Mouse (Mus musculus) limb, embryonic 14.5 days (tissue): ENCODE data around the gene Mbnl2. TPM values are rescaled to one million over a fixed set of nuclear protein-coding genes. Genes with fewer than 3 reads are reported as not detected.

Experiments
- ATAC-seq: fragments of 200-750 bp; cut with Nextera tagmentation; 2 replicates; pipeline ENCODE4 v1.8.0; 2017; ENCODE audit warnings: low read depth, moderate number of reproducible peaks, moderate TSS enrichment; ENCODE audit not compliant: low FRiP score
- DNase-seq: peaks from one replicate; pipeline ENCODE4 v3.0.0-alpha.2; 2015; ENCODE audit warnings: low spot score
- H3K27ac ChIP-seq: fragments of 300-500 bp; sonication (generic); replicated peaks from 2 replicates; pipeline ENCODE4 v1.5.1; 2014; ENCODE audit warnings: low read depth, mild to moderate bottlenecking, low read length, moderate library complexity, mixed read lengths
- H3K27me3 ChIP-seq: fragments of 300-500 bp; sonication (generic); 2 replicates; pipeline ENCODE4 v1.6.1; 2014; ENCODE audit warnings: low read length, mixed read lengths; ENCODE audit not compliant: control insufficient read depth, insufficient read depth
- H3K36me3 ChIP-seq: fragments of 300-500 bp; sonication (generic); 2 replicates; pipeline ENCODE4 v1.6.1; 2014; ENCODE audit warnings: mild to moderate bottlenecking, low read length, moderate library complexity, mixed read lengths; ENCODE audit not compliant: control insufficient read depth, insufficient read depth
- H3K4me1 ChIP-seq: fragments of 300-500 bp; sonication (generic); 2 replicates; pipeline ENCODE4 v1.6.1; 2014; ENCODE audit warnings: antibody characterized with exemption, low read length, mixed read lengths; ENCODE audit not compliant: control insufficient read depth, insufficient read depth
- H3K4me2 ChIP-seq: fragments of 300-500 bp; sonication (generic); replicated peaks from 2 replicates; pipeline ENCODE4 v1.6.1; 2014; ENCODE audit warnings: low read depth, mild to moderate bottlenecking, low read length, moderate library complexity; ENCODE audit not compliant: severe bottlenecking
- H3K4me3 ChIP-seq: fragments of 300-500 bp; sonication (generic); replicated peaks from 2 replicates; pipeline ENCODE4 v1.5.1; 2014; ENCODE audit warnings: low read length
- H3K9ac ChIP-seq: fragments of 300-500 bp; sonication (generic); 2 replicates; pipeline ENCODE4 v1.6.1; 2014; ENCODE audit warnings: mild to moderate bottlenecking, low read depth, low read length, moderate library complexity; ENCODE audit not compliant: severe bottlenecking
- H3K9me3 ChIP-seq: fragments of 300-500 bp; sonication (generic); 2 replicates; pipeline ENCODE4 v1.6.1; 2016; ENCODE audit warnings: low read length; ENCODE audit not compliant: control insufficient read depth
- POLR2A ChIP-seq: fragments of 200-500 bp; IDR thresholded peaks from 2 replicates; pipeline ENCODE4 v1.8.0; 2012; ENCODE audit warnings: inconsistent platforms, mild to moderate bottlenecking, moderate library complexity, borderline replicate concordance; ENCODE audit not compliant: insufficient read depth, insufficient read length; ENCODE audit errors: extremely low read depth
- WGBS: fragments of 180-500 bp; shearing (Covaris S2); extraction: QIAGEN DNeasy Blood & Tissue Kit; methylation state at CpG from one replicate; pipeline ENCODE4 v1.1.7; 2014; 5-methylcytosine and 5-hydroxymethylcytosine counted together
- polyA plus RNA-seq, 2 experiments: library from polyadenylated mRNA; depleted of rRNA in 1 of 2; stranded (reverse) in 1 of 2; unstranded in 1 of 2; fragments of >200 nt; fragmentation: Nextera tagmentation in 1 of 2; extraction: Ambion mirVana in 1 of 2; gene quantifications; 2 replicates each; pipeline versions ENCODE4 v1.2.1 to v1.2.3; 2012 to 2014

Gene Mbnl2
- polyA plus RNA-seq, 2 experiments = 109 to 161 TPM

DNA sequence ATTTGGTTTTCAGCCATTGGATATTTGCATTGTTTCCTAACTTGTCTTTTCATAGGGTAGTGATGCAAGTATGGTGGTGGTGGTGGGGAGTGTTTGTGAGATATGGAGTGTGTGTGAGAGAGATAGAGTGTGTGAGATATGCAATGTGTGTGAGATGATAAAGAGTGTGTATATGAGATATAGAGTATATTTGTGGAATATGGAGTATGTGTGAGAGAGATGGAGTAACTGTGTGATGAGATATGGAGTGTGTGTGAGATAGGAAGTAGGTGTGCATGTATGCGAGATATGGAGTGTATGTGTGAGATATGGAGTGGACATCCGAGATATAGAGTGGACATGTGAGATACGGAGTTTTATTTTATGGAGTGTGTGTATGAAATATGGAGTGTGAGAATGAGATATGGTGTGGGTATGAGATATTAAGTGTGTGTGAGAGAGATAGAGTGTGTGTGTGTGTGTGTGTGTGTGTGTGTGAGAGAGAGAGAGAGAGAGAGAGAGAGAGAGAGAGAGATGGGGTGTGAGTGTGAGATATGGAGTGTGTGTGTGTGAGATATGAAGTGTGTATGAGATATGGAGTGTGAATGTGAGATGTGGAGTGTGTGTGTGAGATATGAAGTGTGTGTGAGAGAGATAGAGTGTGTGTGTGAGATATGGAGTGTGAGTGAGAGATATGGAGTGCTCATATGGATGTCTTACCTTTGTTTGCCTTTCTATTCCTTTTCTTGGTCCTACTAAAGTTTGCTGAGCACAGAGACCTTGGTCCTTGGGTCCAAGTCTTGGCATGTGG is 188.7 kb downstream of the Mbnl2 start:
- TF ChIP-seq POLR2A = no peak
- no peak overlapping the region for H3K9ac ChIP-seq
- no peak overlapping the region for H3K27ac ChIP-seq
- no peaks in the 10 kb centered on the region for H3K9me3 ChIP-seq
- no peak overlapping the region for H3K4me3 ChIP-seq
- H3K27me3 ChIP-seq = no peaks in the 10 kb centered on the region
- no peaks in the 10 kb centered on the region for H3K36me3 ChIP-seq
- 87% methylated on average over 3 of the region's 3 CpGs for WGBS
- no peak for DNase-seq
- ATAC-seq = no peak
- no peaks in the 10 kb centered on the region for H3K4me1 ChIP-seq
- no peak overlapping the region for H3K4me2 ChIP-seq

DNA sequence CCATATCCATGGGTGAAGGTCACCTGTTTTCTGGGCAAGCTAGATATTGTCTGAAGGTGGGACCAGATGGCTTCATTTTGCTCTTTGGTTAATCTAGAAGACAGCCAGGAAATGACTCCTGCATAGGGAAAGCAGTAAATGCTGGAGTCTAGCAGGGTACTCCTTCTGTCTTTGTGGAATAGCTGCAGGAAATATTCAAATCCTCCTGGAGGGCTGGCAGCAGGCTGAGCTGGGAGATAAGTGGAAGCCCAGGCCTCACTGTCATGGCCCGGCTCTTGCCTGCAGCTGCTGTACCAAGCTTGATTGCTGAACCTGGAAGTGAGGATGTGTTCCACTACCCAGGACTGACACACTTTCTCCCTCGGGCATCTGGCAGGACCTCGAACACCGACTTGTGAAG is 191.3 kb downstream of the Mbnl2 start:
- H3K27me3 ChIP-seq = no peaks in the 10 kb centered on the region
- no peaks in the 10 kb centered on the region for H3K36me3 ChIP-seq
- WGBS = 81% methylated on average over 4 of the region's 4 CpGs
- H3K4me1 ChIP-seq = no peaks in the 10 kb centered on the region
- ATAC-seq (no peak), DNase-seq (no peak)
- H3K4me3 ChIP-seq = no peak overlapping the region
- no peaks in the 10 kb centered on the region for H3K9me3 ChIP-seq
- H3K9ac ChIP-seq = no peak overlapping the region
- no peak overlapping the region for H3K4me2 ChIP-seq
- no peak overlapping the region for H3K27ac ChIP-seq
- no peak for TF ChIP-seq POLR2A

DNA sequence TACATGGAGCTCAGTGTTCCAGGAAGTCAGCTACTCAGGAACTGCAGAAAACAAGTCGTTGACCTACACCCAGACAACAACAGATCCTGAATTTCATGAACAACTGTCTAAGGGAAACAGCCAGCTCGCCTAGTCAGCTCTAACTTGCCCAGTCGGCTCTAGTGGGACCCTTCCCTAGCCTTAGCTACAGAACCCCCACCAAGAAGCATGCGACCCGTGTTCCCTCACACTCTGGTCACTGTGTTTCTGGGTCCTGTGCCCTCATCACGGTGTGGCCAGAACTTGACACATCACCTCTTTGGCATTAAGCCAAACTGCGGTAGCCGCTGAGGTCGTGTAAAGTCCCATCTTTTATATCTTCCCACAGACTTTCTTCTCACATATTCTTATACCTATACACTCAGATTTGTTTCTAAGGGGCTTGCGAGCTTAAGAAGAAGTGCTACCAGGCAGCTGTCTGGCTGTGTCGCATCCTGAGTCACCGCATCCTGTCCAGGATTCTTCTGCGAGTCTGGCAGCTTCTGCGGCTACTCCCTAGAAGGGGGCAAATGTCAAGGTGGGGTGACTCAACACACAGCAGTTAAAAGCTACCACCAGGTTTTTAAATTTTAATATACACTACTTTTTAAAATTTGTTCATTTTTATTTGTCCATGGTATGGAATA is 193.8 kb downstream of the Mbnl2 start:
- no peak for ATAC-seq

DNA sequence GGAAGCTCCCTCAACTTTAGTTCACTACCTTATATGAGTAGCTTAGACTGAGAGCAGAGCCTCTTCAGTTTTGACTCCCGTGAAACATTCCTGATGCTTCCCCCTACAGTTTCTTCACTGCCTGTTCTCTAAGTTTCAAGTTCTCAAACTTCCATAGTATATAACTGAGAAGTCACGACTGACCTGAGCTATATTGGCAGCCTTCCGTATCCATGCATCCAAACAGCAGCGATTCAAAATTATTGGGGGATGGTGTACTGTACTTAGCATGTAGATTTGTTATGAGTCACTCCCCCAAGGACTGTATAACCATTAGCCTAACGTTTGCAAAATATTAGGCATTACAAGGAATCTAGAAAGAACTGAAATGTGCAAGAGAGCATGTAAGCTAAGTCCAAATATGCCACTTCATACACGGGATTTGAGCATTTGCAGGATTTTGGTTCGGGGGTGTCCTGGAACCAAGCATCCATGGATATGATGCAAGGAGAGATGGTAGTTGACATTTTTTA is 200.8 kb downstream of the Mbnl2 start:
- peak overlapping the region; percentile 69 for H3K4me2 ChIP-seq
- H3K4me3 ChIP-seq = peak overlapping the region; percentile 75
- H3K36me3 ChIP-seq = no peaks in the 10 kb centered on the region
- H3K9ac ChIP-seq = no peak overlapping the region
- ATAC-seq (no peak), DNase-seq (no peak)
- no peak for TF ChIP-seq POLR2A
- no peak overlapping the region for H3K27ac ChIP-seq
- peaks cover 8% of the 10 kb centered on the region; the same call in 1 of the 2 replicates for H3K4me1 ChIP-seq
- 70% methylated on average over 7 of the region's 7 CpGs for WGBS
- no peaks in the 10 kb centered on the region for H3K9me3 ChIP-seq
- H3K27me3 ChIP-seq = no peaks in the 10 kb centered on the region

More for the DNA sequence above, 193.8 kb downstream of the Mbnl2 start:
- Histone ChIP-seq H3K9me3 (no peaks in the 10 kb centered on the region), H3K4me1 (no peaks in the 10 kb centered on the region), H3K4me2 (no peak overlapping the region), H3K36me3 (no peaks in the 10 kb centered on the region), H3K4me3 (no peak overlapping the region), H3K9ac (no peak overlapping the region), H3K27ac (no peak overlapping the region), H3K27me3 (no peaks in the 10 kb centered on the region)
- no peak for TF ChIP-seq POLR2A
- WGBS = 85% methylated on average over 14 of the region's 14 CpGs
- no peak for DNase-seq

DNA sequence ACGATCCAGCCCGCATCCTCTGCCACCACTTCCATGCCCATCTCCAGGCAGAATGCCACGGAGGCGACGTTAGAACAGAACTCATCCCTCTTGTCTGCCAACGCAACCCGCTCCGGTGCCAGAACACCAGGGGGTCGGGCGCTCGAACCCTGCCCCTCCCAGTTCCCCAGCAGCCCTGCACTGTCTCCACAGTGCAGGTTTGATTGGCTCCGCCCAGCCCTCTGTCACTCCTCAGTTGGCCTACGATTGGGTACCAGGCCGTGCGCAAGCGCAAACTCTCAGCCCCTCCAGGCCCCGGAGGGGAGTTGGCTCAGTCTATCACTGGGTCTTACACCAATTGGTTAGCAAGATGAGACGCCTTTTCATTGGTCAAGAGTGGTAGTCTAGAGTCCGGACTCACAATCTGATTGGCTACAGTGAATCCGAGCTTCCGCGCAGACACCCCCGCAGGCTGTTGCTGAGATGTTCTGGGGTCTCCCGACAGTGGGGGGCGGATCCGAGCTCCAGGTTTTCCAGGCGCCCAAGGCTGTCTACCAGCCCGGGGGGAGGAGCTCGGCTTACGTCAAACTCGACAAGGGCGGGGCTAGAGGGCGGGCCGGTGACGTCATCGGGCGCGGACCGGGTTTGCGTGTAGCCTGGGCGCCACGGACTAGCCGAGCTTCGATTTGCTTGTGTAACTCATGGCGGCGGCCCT is 202.0 kb downstream of the Mbnl2 start:
- ATAC-seq = peak; percentile 94
- peak overlapping the region; percentile 75 for H3K4me3 ChIP-seq
- under 1% methylated on average over 46 of the region's 46 CpGs for WGBS
- peak overlapping the region; percentile 74 for H3K4me2 ChIP-seq
- TF ChIP-seq POLR2A = peak; percentile 84; the same call in 1 of the 2 replicates
- H3K9ac ChIP-seq = peak overlapping the region; percentile 83
- peaks cover 8% of the 10 kb centered on the region; the same call in 1 of the 2 replicates for H3K4me1 ChIP-seq
- DNase-seq = peak; percentile 100
- H3K9me3 ChIP-seq = no peaks in the 10 kb centered on the region
- H3K36me3 ChIP-seq = no peaks in the 10 kb centered on the region
- H3K27ac ChIP-seq = peak overlapping the region; percentile 95
- H3K27me3 ChIP-seq = no peaks in the 10 kb centered on the region
